Mouse (Mus musculus) intestine, postnatal 0 days (tissue): ENCODE data around the gene Hdgfl3. TPM values are rescaled to one million over a fixed set of nuclear protein-coding genes. Genes with fewer than 3 reads are reported as not detected.

Experiments
- ATAC-seq: fragments of 200-750 bp; cut with Nextera tagmentation; 2 replicates; pipeline ENCODE4 v1.8.0; 2017; ENCODE audit warnings: mild to moderate bottlenecking, moderate TSS enrichment, moderate library complexity
- H3K27ac ChIP-seq: fragments of 300-500 bp; sonication (generic); 2 replicates; pipeline ENCODE4 v1.5.1; 2014; ENCODE audit warnings: mild to moderate bottlenecking, low read depth, low read length, moderate library complexity
- H3K27me3 ChIP-seq: fragments of 300-500 bp; sonication (generic); replicated peaks from 2 replicates; pipeline ENCODE4 v1.6.1; 2014; ENCODE audit warnings: low read length, mixed read lengths; ENCODE audit not compliant: control insufficient read depth, insufficient read depth
- H3K36me3 ChIP-seq: fragments of 300-500 bp; sonication (generic); 2 replicates; pipeline ENCODE4 v1.6.1; 2014; ENCODE audit warnings: mild to moderate bottlenecking, moderate library complexity; ENCODE audit not compliant: control insufficient read depth, insufficient read depth
- H3K4me1 ChIP-seq: fragments of 300-500 bp; sonication (generic); replicated peaks from 2 replicates; pipeline ENCODE4 v1.6.1; 2014; ENCODE audit warnings: antibody characterized with exemption, low read length, mixed read lengths; ENCODE audit not compliant: control insufficient read depth, insufficient read depth
- H3K4me2 ChIP-seq: fragments of 300-500 bp; sonication (generic); replicated peaks from 2 replicates; pipeline ENCODE4 v1.6.1; 2014; ENCODE audit warnings: low read depth, mild to moderate bottlenecking, moderate library complexity
- H3K4me3 ChIP-seq: fragments of 300-500 bp; sonication (generic); 2 replicates; pipeline ENCODE4 v1.5.1; 2014; ENCODE audit warnings: low read depth, low read length
- H3K9ac ChIP-seq: fragments of 300-500 bp; sonication (generic); 2 replicates; pipeline ENCODE4 v1.6.1; 2014; ENCODE audit warnings: mild to moderate bottlenecking, low read depth, low read length
- H3K9me3 ChIP-seq: fragments of 300-500 bp; sonication (generic); 2 replicates; pipeline ENCODE4 v1.6.1; 2016; ENCODE audit warnings: mixed run types; ENCODE audit not compliant: control insufficient read depth
- CTCF ChIP-seq: sonication (generic); IDR thresholded peaks from 2 replicates; pipeline ENCODE4 v1.5.1; 2016; ENCODE audit warnings: low read depth, mild to moderate bottlenecking, control low read depth, antibody characterized with exemption, moderate library complexity
- WGBS: fragments of 180-500 bp; shearing (Covaris S2); extraction: QIAGEN DNeasy Blood & Tissue Kit; methylation state at CpG from one replicate; pipeline ENCODE4 v1.1.7; 2014; 5-methylcytosine and 5-hydroxymethylcytosine counted together
- polyA plus RNA-seq: library from polyadenylated mRNA; unstranded; fragments of >200 nt; fragmentation: Nextera tagmentation; extraction: Ambion mirVana; gene quantifications from 2 replicates; pipeline ENCODE4 v1.2.1, GENCODE M21; 2015

The Hdgfl3 gene
- polyA plus RNA-seq, 1 experiment from 2014 or later: 7.1 TPM

- Histone ChIP-seq H3K9me3 (no peaks in the 10 kb centered on the region), H3K4me2 (peak overlapping the region; percentile 68; the same call in 1 of the 2 replicates), H3K27me3 (peaks cover 22% of the 10 kb centered on the region), H3K27ac (no peak overlapping the region), H3K4me3 (no peak overlapping the region), H3K9ac (no peak overlapping the region), H3K36me3 (no peaks in the 10 kb centered on the region), H3K4me1 (no peaks in the 10 kb centered on the region)
- 41% methylated on average over 5 of the region's 5 CpGs for WGBS
- TF ChIP-seq CTCF: no peak
- ATAC-seq: no peak
Observed at GRCm38 (mm10) chr7:81860996-81861395, 73.3 kb downstream of the Hdgfl3 start.

- Histone ChIP-seq H3K4me3 (peak overlapping the region; percentile 46), H3K27me3 (peaks cover 22% of the 10 kb centered on the region), H3K4me1 (no peaks in the 10 kb centered on the region), H3K27ac (no peak overlapping the region), H3K36me3 (no peaks in the 10 kb centered on the region), H3K4me2 (peak overlapping the region; percentile 68), H3K9ac (no peak overlapping the region), H3K9me3 (no peaks in the 10 kb centered on the region)
- no peak for TF ChIP-seq CTCF
- ATAC-seq: no peak
- 53% methylated on average over 11 of the region's 11 CpGs for WGBS
Observed at GRCm38 (mm10) chr7:81860071-81860470, 74.2 kb downstream of the Hdgfl3 start.

- H3K27me3 ChIP-seq: peaks cover 22% of the 10 kb centered on the region
- WGBS: under 1% methylated on average over 64 of the region's 64 CpGs
- H3K4me2 ChIP-seq: peak within 1 kb of the TSS; percentile 68
- H3K9me3 ChIP-seq: no peaks in the 10 kb centered on the region
- no peak for TF ChIP-seq CTCF
- no peaks in the 10 kb centered on the region for H3K4me1 ChIP-seq
- no peak within 1 kb of the TSS for H3K27ac ChIP-seq
- H3K9ac ChIP-seq: peak within 1 kb of the TSS; percentile 49
- 0 out of 2 replicates have a peak, but pooled peaks have one; percentile 46 for ATAC-seq
- H3K36me3 ChIP-seq: no peaks in the 10 kb centered on the region
- peak within 1 kb of the TSS; percentile 46 for H3K4me3 ChIP-seq
Observed at GRCm38 (mm10) chr7:81858968-81859721, 75.1 kb downstream of the Hdgfl3 start, which contains the start of gene Tm6sf1. Gene Tm6sf1, plus strand, starts transcription at chr7:81859001.

GRCm38 (mm10) chr7:81858236-81858635 lies 76.0 kb downstream of the Hdgfl3 start:
- Histone ChIP-seq H3K27me3 (peaks cover 22% of the 10 kb centered on the region), H3K9ac (no peak overlapping the region), H3K4me3 (0 out of 2 replicates have a peak overlapping the region, but pooled peaks have one; percentile 46), H3K4me1 (no peaks in the 10 kb centered on the region), H3K4me2 (peak overlapping the region; percentile 68), H3K27ac (no peak overlapping the region), H3K9me3 (no peaks in the 10 kb centered on the region), H3K36me3 (no peaks in the 10 kb centered on the region)
- no peak for TF ChIP-seq CTCF
- WGBS: 17% methylated on average over 9 of the region's 9 CpGs
- no peak for ATAC-seq

GRCm38 (mm10) chr7:81856221-81856620 lies 78.1 kb downstream of the Hdgfl3 start:
- no peak overlapping the region for H3K9ac ChIP-seq
- no peak for TF ChIP-seq CTCF
- H3K36me3 ChIP-seq: no peaks in the 10 kb centered on the region
- H3K4me2 ChIP-seq: no peak overlapping the region
- WGBS: 69% methylated on average over 4 of the region's 4 CpGs
- H3K27me3 ChIP-seq: peaks cover 17% of the 10 kb centered on the region
- no peak overlapping the region for H3K27ac ChIP-seq
- no peaks in the 10 kb centered on the region for H3K9me3 ChIP-seq
- no peak overlapping the region for H3K4me3 ChIP-seq
- ATAC-seq: no peak
- H3K4me1 ChIP-seq: no peaks in the 10 kb centered on the region

GRCm38 (mm10) chr7:81855694-81856093 lies 78.6 kb downstream of the Hdgfl3 start, which contains the start of gene Gm10160:
Gene Gm10160, minus strand, starts transcription at chr7:81855794.
- Histone ChIP-seq H3K4me1 (no peaks in the 10 kb centered on the region), H3K4me2 (no peak within 1 kb of the TSS; the same call in 1 of the 2 replicates), H3K9ac (no peak within 1 kb of the TSS), H3K27ac (no peak within 1 kb of the TSS), H3K9me3 (no peaks in the 10 kb centered on the region), H3K27me3 (peaks cover 17% of the 10 kb centered on the region), H3K4me3 (no peak within 1 kb of the TSS), H3K36me3 (no peaks in the 10 kb centered on the region)
- TF ChIP-seq CTCF: no peak
- no peak for ATAC-seq
- WGBS: 87% methylated on average over 1 of the region's 1 CpGs
